Mouse (Mus musculus) adrenal gland, adult 2 months (tissue): ENCODE results near the gene Gprc5a. TPM values are rescaled to one million over a fixed set of nuclear protein-coding genes. Genes with fewer than 3 reads are reported as not detected.

ENCODE experiments used
- polyA plus RNA-seq: library from polyadenylated mRNA; depleted of rRNA; stranded (reverse); fragments of >200 nt; gene quantifications from 2 replicates; pipeline ENCODE4 v1.2.3, GENCODE M21; 2012; rRNA removed
- total RNA-seq, 2 experiments: library from RNA; stranded (reverse); gene quantifications; 2 replicates each; pipeline ENCODE4 v1.2.3; 2021

The Gprc5a gene
- total and polyA plus RNA-seq, 3 experiments = 0.27 to 1.0 (median 0.55) TPM

Other genes with a start within 250 kb of the Gprc5a start
- gene Crebl2, start 235.5 kb upstream of the Gprc5a start, total RNA-seq = 10 to 100 TPM; 24.3 to 42.2 TPM
- gene Crebl2, start 235.5 kb upstream of the Gprc5a start, polyA plus RNA-seq = 6.2 and 6.6 TPM in 2 replicates
- gene Gpr19, start 167.1 kb upstream of the Gprc5a start, total RNA-seq = 1 to 10 TPM; 5.2 to 8.6 TPM
- gene Gpr19, start 167.1 kb upstream of the Gprc5a start, polyA plus RNA-seq = 9.6 and 9.9 TPM in 2 replicates
- 10 to 100 TPM; 41.5 to 42.2 TPM for gene Cdkn1b, start 145.2 kb upstream of the Gprc5a start, total RNA-seq
- 24.5 and 31.9 TPM in 2 replicates for gene Cdkn1b, start 145.2 kb upstream of the Gprc5a start, polyA plus RNA-seq
- gene Apold1, start 83.9 kb upstream of the Gprc5a start, total RNA-seq = 1 to 10 TPM; 3.9 to 4.7 TPM
- gene Apold1, start 83.9 kb upstream of the Gprc5a start, polyA plus RNA-seq = 2.0 TPM in 2 replicates
- gene Ddx47, start 54.0 kb upstream of the Gprc5a start, total RNA-seq = 10 to 100 TPM; 57.9 to 61.4 TPM
- 21.7 and 23.0 TPM in 2 replicates for gene Ddx47, start 54.0 kb upstream of the Gprc5a start, polyA plus RNA-seq
- gene Gprc5d, start 52.6 kb downstream of the Gprc5a start, total RNA-seq = not detected
- gene Gprc5d, start 52.6 kb downstream of the Gprc5a start, polyA plus RNA-seq = not detected in 2 replicates
- 10 to 100 TPM; 13.8 to 31.3 TPM for gene Fam234b, start 132.3 kb downstream of the Gprc5a start, total RNA-seq
- gene Fam234b, start 132.3 kb downstream of the Gprc5a start, polyA plus RNA-seq = 14.0 and 21.0 TPM in 2 replicates
- gene Hebp1, start 132.4 kb downstream of the Gprc5a start, total RNA-seq = 10 to 100 TPM; 18.0 to 27.6 TPM
- gene Hebp1, start 132.4 kb downstream of the Gprc5a start, polyA plus RNA-seq = 9.5 and 13.4 TPM in 2 replicates
- gene Gsg1, start 188.7 kb downstream of the Gprc5a start, total RNA-seq = not detected
- 0.18 TPM in 1 of 2 replicates, not detected in the other for gene Gsg1, start 188.7 kb downstream of the Gprc5a start, polyA plus RNA-seq
- gene Pbp2, start 244.8 kb downstream of the Gprc5a start, total RNA-seq = not detected
- not detected in 2 replicates for gene Pbp2, start 244.8 kb downstream of the Gprc5a start, polyA plus RNA-seq